Mouse (Mus musculus) mouse trophoblast stem cell (cell line): ENCODE data around the gene Gm17428.
"Not testable (repeated sequence)": the region's sequence is repeated elsewhere in the genome, so short reads cannot be mapped to it uniquely, and the experiment has no call there.

ENCODE experiments used
- in situ Hi-C, 2 experiments: fragments of 300-500 bp; cut with MseI, MboI; formaldehyde crosslinking; loops; 2 replicates in 1 of 2; 3 replicates in 1 of 2; pipeline ENCODE4 v1.15.1; 2025

The Gm17428 gene

GRCm38 (mm10) chr14:54951587-54951986 is 25.1 kb upstream of the Gm17428 start:
- in situ Hi-C loops, result no loop called here

GRCm38 (mm10) chr14:54953664-54954206 is 23.0 kb upstream of the Gm17428 start:
- in situ Hi-C loops, result no loop called here

- in situ Hi-C loops, result no loop called here
These were observed 22.3 kb upstream of the Gm17428 start for GRCm38 (mm10) chr14:54954474-54954873.

- in situ Hi-C loops, result no loop called here
These were observed 21.3 kb upstream of the Gm17428 start for GRCm38 (mm10) chr14:54955481-54955880.

- in situ Hi-C loops, result no loop called here
These were observed 20.2 kb upstream of the Gm17428 start for GRCm38 (mm10) chr14:54956533-54956932.

- in situ Hi-C loops, result no loop called here
These were observed 18.2 kb upstream of the Gm17428 start for GRCm38 (mm10) chr14:54958503-54958902.

- in situ Hi-C loops, result no loop called here
These were observed 17.5 kb upstream of the Gm17428 start for GRCm38 (mm10) chr14:54959197-54959596.

- in situ Hi-C loops, result not testable (repeated sequence)
These were observed 16.7 kb upstream of the Gm17428 start for GRCm38 (mm10) chr14:54959853-54960613.

GRCm38 (mm10) chr14:54960769-54961168 is 16.0 kb upstream of the Gm17428 start:
- in situ Hi-C loops, result no loop called here

- in situ Hi-C loops, result no loop called here
These were observed 15.2 kb upstream of the Gm17428 start for GRCm38 (mm10) chr14:54961487-54961886.

- in situ Hi-C loops, result no loop called here
These were observed 14.0 kb upstream of the Gm17428 start for GRCm38 (mm10) chr14:54962714-54963113.

- in situ Hi-C loops, result no loop called here
These were observed 13.0 kb upstream of the Gm17428 start for GRCm38 (mm10) chr14:54963727-54964126.

- in situ Hi-C loops, result no loop called here
These were observed 11.7 kb upstream of the Gm17428 start for GRCm38 (mm10) chr14:54965044-54965443.

- in situ Hi-C loops, result no loop called here
These were observed 11.1 kb upstream of the Gm17428 start for GRCm38 (mm10) chr14:54965631-54966030.

- in situ Hi-C loops, result no loop called here
These were observed 10.3 kb upstream of the Gm17428 start, which contains the start of gene Myh6 for GRCm38 (mm10) chr14:54966320-54966977. Gene Myh6 (minus strand): TSS chr14:54966927.

- in situ Hi-C loops, result no loop called here
These were observed 8.9 kb upstream of the Gm17428 start for GRCm38 (mm10) chr14:54967874-54968273.

- in situ Hi-C loops, result no loop called here
These were observed 8.4 kb upstream of the Gm17428 start for GRCm38 (mm10) chr14:54968344-54968743.

- in situ Hi-C loops, result not testable (repeated sequence)
These were observed 3.9 kb upstream of the Gm17428 start for GRCm38 (mm10) chr14:54972786-54973185.

GRCm38 (mm10) chr14:54974068-54974791 is 2.5 kb upstream of the Gm17428 start:
- in situ Hi-C loops, result no loop called here

GRCm38 (mm10) chr14:54978664-54979063 is 1.9 kb downstream of the Gm17428 start:
- in situ Hi-C loops, result no loop called here

GRCm38 (mm10) chr14:54981934-54982333 is 5.2 kb downstream of the Gm17428 start:
- in situ Hi-C loops, result no loop called here

GRCm38 (mm10) chr14:54988350-54988874 is 11.7 kb downstream of the Gm17428 start:
- in situ Hi-C loops, result not testable (repeated sequence)
